Mouse (Mus musculus) embryonic fibroblast, embryonic 13.5 days (primary cell): ENCODE data around the gene Ky. TPM values are rescaled to one million over a fixed set of nuclear protein-coding genes. Genes with fewer than 3 reads are reported as not detected.

Experiments used
- H3K27ac ChIP-seq: 2 replicates; pipeline ENCODE4 v1.5.1; 2012; ENCODE audit warnings: low read length, control low read depth, inconsistent platforms; ENCODE audit not compliant: insufficient read depth
- H3K4me1 ChIP-seq: 2 replicates; pipeline ENCODE4 v1.6.1; 2011; ENCODE audit warnings: low read length; ENCODE audit not compliant: control insufficient read depth, insufficient read depth
- H3K4me3 ChIP-seq: 2 replicates; pipeline ENCODE4 v1.5.1; 2011; ENCODE audit warnings: mild to moderate bottlenecking, control low read depth, low read length; ENCODE audit not compliant: insufficient read depth
- CTCF ChIP-seq: IDR thresholded peaks from 2 replicates; pipeline ENCODE4 v1.5.1; 2011; ENCODE audit warnings: mild to moderate bottlenecking, control low read depth, low read length, moderate library complexity, borderline replicate concordance; ENCODE audit not compliant: insufficient read depth
- POLR2A ChIP-seq: IDR thresholded peaks from 2 replicates; pipeline ENCODE4 v1.6.1; 2011; ENCODE audit warnings: low read depth, mild to moderate bottlenecking, control low read depth, low read length, moderate library complexity
- polyA plus RNA-seq: library from polyadenylated mRNA; stranded (reverse); fragments of >200 nt; gene quantifications from 2 replicates; pipeline ENCODE4 v1.2.4, GENCODE M21; 2011; ENCODE audit warnings: low read depth; ENCODE audit not compliant: missing spikeins, insufficient read length

Gene Ky
- polyA plus RNA-seq, 1 experiment, result not detected

DNA sequence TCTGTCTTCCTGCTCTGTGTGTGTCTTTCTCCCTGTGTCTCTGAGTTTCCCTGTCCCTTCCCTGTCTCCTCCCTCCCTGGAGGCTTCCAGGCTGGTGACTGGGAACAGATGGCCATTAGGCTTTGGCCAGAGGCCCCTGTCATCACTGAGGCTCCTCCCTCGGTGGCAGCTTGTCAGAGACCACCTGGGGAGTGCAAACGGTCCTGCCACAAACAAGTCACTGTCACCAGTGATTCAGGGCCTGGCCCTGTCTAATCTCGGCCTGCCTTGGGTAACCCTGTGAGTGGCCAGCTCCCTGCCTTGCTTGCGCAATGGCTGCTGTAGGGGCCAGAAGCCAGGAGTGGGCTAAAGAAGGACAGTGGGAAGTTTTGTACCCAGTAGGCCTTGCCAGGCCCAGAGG is 12.5 kb upstream of the Ky start:
- Histone ChIP-seq H3K4me1 (no peaks in the 10 kb centered on the region), H3K27ac (no peak overlapping the region), H3K4me3 (no peak overlapping the region)
- no peak for TF ChIP-seq CTCF
- TF ChIP-seq POLR2A, result no peak

- Histone ChIP-seq H3K27ac (no peak overlapping the region), H3K4me3 (no peak overlapping the region), H3K4me1 (no peaks in the 10 kb centered on the region)
- TF ChIP-seq POLR2A (no peak), CTCF (no peak)
These were observed 11.6 kb upstream of the Ky start for GRCm38 (mm10) chr9:102493916-102494315.

DNA sequence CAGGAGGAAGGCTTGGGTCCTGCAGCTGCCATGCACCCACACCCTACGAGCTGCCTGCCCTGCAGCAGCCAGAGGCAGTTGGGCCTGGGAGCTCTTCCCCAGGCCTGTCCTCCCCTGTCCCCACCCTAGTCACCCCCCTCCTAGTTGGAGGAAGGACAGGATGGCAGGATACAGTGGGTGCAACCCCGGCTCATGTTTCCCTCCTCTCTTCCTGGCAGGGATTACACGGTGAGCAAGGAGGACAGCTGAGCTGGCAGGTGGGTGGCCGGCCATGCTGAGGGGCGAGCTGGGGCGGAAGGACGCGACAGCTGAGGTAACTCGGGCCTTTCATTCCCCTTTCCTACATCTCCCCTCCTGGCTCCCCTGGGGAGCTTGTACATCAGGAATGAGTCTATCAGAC is 11.1 kb upstream of the Ky start:
- no peak overlapping the region for H3K4me3 ChIP-seq
- H3K4me1 ChIP-seq, result no peaks in the 10 kb centered on the region
- H3K27ac ChIP-seq, result no peak overlapping the region
- no peak for TF ChIP-seq POLR2A
- TF ChIP-seq CTCF, result no peak

DNA sequence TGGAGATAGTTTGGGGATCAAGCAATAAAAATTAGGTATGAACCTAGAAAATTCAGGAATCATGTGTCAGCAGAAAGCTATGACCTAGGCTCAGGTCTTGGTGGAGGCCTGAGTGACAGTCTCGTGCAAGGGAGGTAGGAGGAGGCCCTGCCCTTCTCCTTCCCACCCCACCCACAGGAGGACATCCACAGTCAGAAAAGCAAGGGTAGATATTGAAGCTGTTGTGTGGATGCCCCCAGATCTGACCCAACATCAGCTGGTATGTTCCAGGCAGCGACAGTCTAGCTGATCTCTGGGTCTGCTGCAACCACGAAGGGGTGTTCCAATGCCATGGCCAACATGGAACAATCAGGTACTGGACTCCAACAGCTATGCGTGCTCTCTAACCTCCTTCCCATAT is 10.3 kb upstream of the Ky start:
- H3K4me1 ChIP-seq, result no peaks in the 10 kb centered on the region
- no peak for TF ChIP-seq CTCF
- TF ChIP-seq POLR2A, result no peak
- H3K4me3 ChIP-seq, result no peak overlapping the region
- H3K27ac ChIP-seq, result no peak overlapping the region

DNA sequence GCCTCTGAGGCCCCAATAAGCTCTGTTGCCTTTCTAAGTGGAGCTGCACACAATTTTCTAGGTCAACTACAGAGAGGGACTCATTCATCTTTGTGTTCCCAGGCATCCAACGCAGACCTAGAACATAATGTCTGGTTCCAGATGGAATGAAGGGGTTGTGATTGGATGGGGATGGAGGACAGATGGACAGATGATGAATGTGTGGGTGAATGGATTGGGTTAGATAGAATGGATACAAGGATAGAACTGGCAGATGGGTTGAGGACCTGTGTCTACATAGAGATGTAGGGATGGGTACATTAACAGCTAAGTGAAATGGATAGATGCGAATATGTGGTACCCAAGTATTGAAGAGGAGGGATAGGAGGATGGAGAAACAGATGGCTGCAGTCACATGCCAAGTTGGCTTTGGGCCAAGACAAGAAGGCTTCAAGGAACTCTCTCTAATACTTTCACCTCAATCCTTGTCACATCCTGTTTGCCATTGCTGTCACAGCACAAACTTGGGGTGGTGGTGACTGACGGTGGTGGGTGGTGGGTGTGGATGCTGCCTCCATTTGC is 9.0 kb upstream of the Ky start:
- no peak overlapping the region for H3K4me3 ChIP-seq
- TF ChIP-seq CTCF (no peak), POLR2A (no peak)
- no peaks in the 10 kb centered on the region for H3K4me1 ChIP-seq
- H3K27ac ChIP-seq, result no peak overlapping the region

DNA sequence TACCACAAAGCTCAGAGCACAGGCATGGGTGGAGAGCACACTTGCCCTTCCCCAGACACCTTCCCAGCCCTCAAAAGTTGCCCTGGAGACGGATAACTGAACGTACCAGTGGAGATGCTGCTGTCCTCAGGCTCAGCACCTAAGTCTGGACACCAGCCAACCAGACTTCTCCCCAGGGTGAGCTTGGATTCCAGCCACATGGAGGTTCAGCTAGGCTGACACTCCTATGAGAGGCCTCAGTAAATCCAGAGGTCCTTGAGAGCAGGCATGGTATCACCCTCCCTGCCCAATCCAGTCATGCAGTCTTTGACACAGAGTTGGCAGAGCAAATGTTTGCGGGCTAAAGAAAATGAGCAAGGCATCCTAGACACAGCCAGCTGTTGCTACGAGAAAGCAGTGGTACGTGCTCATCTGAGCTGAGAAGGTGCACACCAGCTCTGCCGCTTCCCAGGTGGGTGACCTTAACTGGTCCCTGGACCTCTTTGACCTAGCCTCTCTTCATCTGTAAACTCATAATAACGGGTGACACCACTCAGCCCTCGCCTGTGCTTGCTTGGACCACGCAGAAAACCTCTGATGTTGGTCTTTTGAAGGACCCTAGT is 8.4 kb upstream of the Ky start:
- no peak overlapping the region for H3K4me3 ChIP-seq
- no peaks in the 10 kb centered on the region for H3K4me1 ChIP-seq
- TF ChIP-seq POLR2A (no peak), CTCF (no peak)
- H3K27ac ChIP-seq, result no peak overlapping the region

- no peak overlapping the region for H3K4me3 ChIP-seq
- no peak for TF ChIP-seq CTCF
- no peak for TF ChIP-seq POLR2A
- H3K4me1 ChIP-seq, result no peaks in the 10 kb centered on the region
- no peak overlapping the region for H3K27ac ChIP-seq
These were observed 7.6 kb upstream of the Ky start for GRCm38 (mm10) chr9:102497833-102498430.

DNA sequence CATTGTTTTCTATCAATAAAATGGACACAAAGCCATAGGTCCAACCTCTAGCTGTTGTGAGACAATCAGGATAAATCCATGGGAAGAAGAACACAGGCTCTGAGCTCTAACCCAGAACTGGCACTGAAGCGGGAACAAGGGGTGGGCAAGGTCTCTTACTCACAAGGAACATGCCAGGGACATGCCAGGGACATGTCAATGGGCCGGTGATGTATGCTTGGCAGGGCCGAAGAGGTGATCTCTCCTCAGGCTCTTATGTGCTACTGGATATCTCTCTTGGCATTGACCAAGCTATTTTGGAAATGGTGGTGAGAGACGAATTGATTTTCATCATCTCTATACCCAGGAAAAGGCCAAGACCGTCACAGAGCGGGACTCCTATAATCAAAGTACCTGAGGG is 6.8 kb upstream of the Ky start:
- no peak overlapping the region for H3K27ac ChIP-seq
- TF ChIP-seq POLR2A (no peak), CTCF (no peak)
- H3K4me3 ChIP-seq, result no peak overlapping the region
- no peaks in the 10 kb centered on the region for H3K4me1 ChIP-seq

- H3K4me3 ChIP-seq, result no peak overlapping the region
- H3K27ac ChIP-seq, result no peak overlapping the region
- no peaks in the 10 kb centered on the region for H3K4me1 ChIP-seq
- TF ChIP-seq POLR2A (no peak), CTCF (no peak)
These were observed 6.3 kb upstream of the Ky start for GRCm38 (mm10) chr9:102499266-102499665.

DNA sequence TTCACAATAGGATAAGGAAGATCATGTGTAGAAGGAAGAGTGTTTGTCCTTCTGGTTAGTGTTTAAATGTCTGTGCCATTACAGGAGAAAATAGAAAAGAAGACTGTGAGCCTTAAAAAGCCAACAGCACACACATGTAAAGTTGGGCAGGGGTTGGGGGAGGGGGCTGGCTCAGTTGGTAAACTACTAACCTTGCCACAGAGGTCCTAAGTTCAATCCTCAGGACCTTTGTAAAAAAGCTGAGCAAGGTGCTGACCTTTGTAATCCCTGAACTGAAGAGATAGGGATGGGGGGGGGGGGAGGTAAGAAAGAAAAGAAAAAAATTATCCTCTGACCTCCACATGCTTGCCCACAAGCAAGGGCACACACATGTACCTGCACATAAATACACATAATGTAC is 5.8 kb upstream of the Ky start:
- H3K4me1 ChIP-seq, result no peaks in the 10 kb centered on the region
- H3K27ac ChIP-seq, result no peak overlapping the region
- TF ChIP-seq POLR2A (no peak), CTCF (no peak)
- H3K4me3 ChIP-seq, result no peak overlapping the region

GRCm38 (mm10) chr9:102501113-102501512 is 4.4 kb upstream of the Ky start:
- Histone ChIP-seq H3K27ac (no peak overlapping the region), H3K4me1 (no peaks in the 10 kb centered on the region)
- no peak for TF ChIP-seq CTCF
- TF ChIP-seq POLR2A, result no peak

More at GRCm38 (mm10) chr9:102501113-102501512, 4.4 kb upstream of the Ky start:
- H3K4me3 ChIP-seq, result no peak overlapping the region
